In the genomic region with DNA sequence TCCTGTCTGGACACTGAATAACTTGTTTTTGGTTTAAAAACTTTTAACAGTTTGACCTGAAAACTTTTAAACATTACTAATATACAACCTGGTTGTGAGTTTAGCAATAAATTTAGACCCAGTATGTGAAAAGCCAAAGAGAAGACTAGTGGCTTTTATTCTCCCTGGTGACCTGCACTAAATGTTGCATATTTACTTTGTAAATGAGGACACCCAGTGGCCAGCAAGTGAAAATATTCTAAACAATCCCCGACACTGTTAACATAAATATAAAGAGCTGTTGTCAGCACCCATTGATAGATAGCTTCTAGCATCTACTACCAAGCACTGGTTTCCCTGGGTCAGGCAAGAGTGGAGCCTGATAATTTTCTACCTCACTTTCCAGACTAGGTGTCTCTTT, we compare ENCODE assay signal across 10 mouse cellular contexts.
A peak's percentile ranks its signal among the peaks of the same experiment; 100 is the strongest.
DNase-seq lines count a peak whose midpoint lies in the region; ATAC-seq and TF ChIP-seq lines count a peak whose summit lies in the region.
"Had no signal": no experiment of that assay in that cellular context is flagged by ENCODE, and none has a peak within 500 bp of the region (broad histone marks: within the 10 kb centered on the region; RNA-seq: fewer than 3 reads in every experiment).

No protein-coding gene starts in this region.

- H3K4me2 ChIP-seq in hindbrain, embryonic 11.5 days (replicated peaks; ENCODE audit: low read depth, low read length) = no peak overlapping the region
- H3K4me2 ChIP-seq in midbrain, postnatal 0 days (ENCODE audit: low read depth, low read length, poor library complexity, severe bottlenecking) = no peak overlapping the region
- no peak overlapping the region for H3K4me2 ChIP-seq in midbrain, embryonic 16.5 days (ENCODE audit: low read length)
- no peak overlapping the region for H3K4me2 ChIP-seq in embryonic facial prominence, embryonic 14.5 days (ENCODE audit: low read depth, low read length)
- H3K4me2 ChIP-seq: neural tube, embryonic 12.5 days had no signal

- peak; percentile 69 for TF ChIP-seq CTCF in midbrain, postnatal 0 days (IDR thresholded peaks at IDR 0.05)

- ATAC-seq in hindbrain, embryonic 11.5 days (ENCODE audit: low FRiP score) = no peak
- no peak for ATAC-seq in midbrain, postnatal 0 days (ENCODE audit: low FRiP score)
- ATAC-seq in midbrain, embryonic 16.5 days = no peak
- 0 out of 2 replicates have a peak, but pooled peaks have one; percentile 26 for ATAC-seq in embryonic facial prominence, embryonic 14.5 days (ENCODE audit: low read depth)

- peak; percentile 12 for DNase-seq in hindbrain, embryonic 11.5 days (ENCODE audit: low spot score)
- no peak for DNase-seq in hindbrain, embryonic 10.5 days (ENCODE audit: low spot score)
- peak; percentile 60 for DNase-seq in midbrain, postnatal 0 days (ENCODE audit: low spot score)
- peak; percentile 72 for DNase-seq in embryonic facial prominence, embryonic 14.5 days (ENCODE audit: low spot score)
- DNase-seq in splenic B cell, adult 2 months (ENCODE audit: low read depth, low spot score) = peak; percentile 34
- DNase-seq in urinary bladder, postnatal 36 days (ENCODE audit: low spot score in 2 of 2) = no peak
- no peak for DNase-seq in ovary, postnatal 10 days (ENCODE audit: low spot score)

- H3K27ac ChIP-seq in hindbrain, embryonic 11.5 days (ENCODE audit: low read depth, low read length) = no peak overlapping the region
- H3K27ac ChIP-seq in hindbrain, embryonic 10.5 days = no peak overlapping the region
- no peak overlapping the region for H3K27ac ChIP-seq in midbrain, postnatal 0 days (ENCODE audit: low read depth, low read length)
- no peak overlapping the region for H3K27ac ChIP-seq in midbrain, embryonic 16.5 days (ENCODE audit: low read length)
- H3K27ac ChIP-seq in embryonic facial prominence, embryonic 14.5 days (replicated peaks; ENCODE audit: low read depth, low read length) = no peak overlapping the region
- H3K27ac ChIP-seq: liver, embryonic 14.5 days; neural tube, embryonic 12.5 days had no signal

- WGBS in hindbrain, embryonic 11.5 days = 0% methylated on average over 1 of the region's 1 CpGs
- 15% methylated on average over 1 of the region's 1 CpGs for WGBS in hindbrain, embryonic 10.5 days
- 5% methylated on average over 1 of the region's 1 CpGs for WGBS in midbrain, postnatal 0 days
- 5% methylated on average over 1 of the region's 1 CpGs for WGBS in midbrain, embryonic 16.5 days
- 0% methylated on average over 1 of the region's 1 CpGs for WGBS in embryonic facial prominence, embryonic 14.5 days

- H3K4me3 ChIP-seq in hindbrain, embryonic 11.5 days (ENCODE audit: low read depth, low read length) = no peak overlapping the region
- H3K4me3 ChIP-seq in hindbrain, embryonic 10.5 days = no peak overlapping the region
- no peak overlapping the region for H3K4me3 ChIP-seq in midbrain, postnatal 0 days (ENCODE audit: low read depth, low read length)
- H3K4me3 ChIP-seq in midbrain, embryonic 16.5 days (ENCODE audit: low read depth, low read length) = no peak overlapping the region
- H3K4me3 ChIP-seq in embryonic facial prominence, embryonic 14.5 days (ENCODE audit: low read depth, low read length) = no peak overlapping the region
- H3K4me3 ChIP-seq: neural tube, embryonic 12.5 days had no signal

- H3K9ac ChIP-seq in hindbrain, embryonic 11.5 days (ENCODE audit: low read depth, low read length) = no peak overlapping the region
- H3K9ac ChIP-seq in midbrain, postnatal 0 days (replicated peaks; ENCODE audit: low read length, poor library complexity, severe bottlenecking) = no peak overlapping the region
- H3K9ac ChIP-seq in midbrain, embryonic 16.5 days (ENCODE audit: low read depth, low read length) = no peak overlapping the region
- H3K9ac ChIP-seq in embryonic facial prominence, embryonic 14.5 days (ENCODE audit: low read depth, low read length) = no peak overlapping the region
- H3K9ac ChIP-seq: liver, embryonic 14.5 days; neural tube, embryonic 12.5 days had no signal

- H3K36me3 ChIP-seq in hindbrain, embryonic 11.5 days (ENCODE audit: control insufficient read depth, insufficient read depth, low read length) = no peaks in the 10 kb centered on the region
- peaks cover 3% of the 10 kb centered on the region; the same call in 1 of the 2 replicates for H3K36me3 ChIP-seq in hindbrain, embryonic 10.5 days
- H3K36me3 ChIP-seq in midbrain, postnatal 0 days (ENCODE audit: insufficient read depth, low read length) = no peaks in the 10 kb centered on the region
- 0 out of 2 replicates have a peak, but pooled peaks cover 2% of the 10 kb centered on the region for H3K36me3 ChIP-seq in midbrain, embryonic 16.5 days (ENCODE audit: control insufficient read depth, insufficient read depth, low read length)
- no peaks in the 10 kb centered on the region for H3K36me3 ChIP-seq in embryonic facial prominence, embryonic 14.5 days (ENCODE audit: control insufficient read depth, insufficient read depth, low read length)
- H3K36me3 ChIP-seq in splenic B cell, adult 2 months (ENCODE audit: control insufficient read depth, insufficient read depth, low read length, poor library complexity, severe bottlenecking) = no peaks in the 10 kb centered on the region

- no peaks in the 10 kb centered on the region for H3K4me1 ChIP-seq in hindbrain, embryonic 11.5 days (replicated peaks; ENCODE audit: control insufficient read depth, insufficient read depth, low read length)
- peaks cover 6% of the 10 kb centered on the region for H3K4me1 ChIP-seq in hindbrain, embryonic 10.5 days (replicated peaks)
- no peaks in the 10 kb centered on the region for H3K4me1 ChIP-seq in midbrain, postnatal 0 days (ENCODE audit: insufficient read depth, low read length)
- H3K4me1 ChIP-seq in midbrain, embryonic 16.5 days (ENCODE audit: control insufficient read depth, insufficient read depth, low read length) = no peaks in the 10 kb centered on the region
- H3K4me1 ChIP-seq in embryonic facial prominence, embryonic 14.5 days (ENCODE audit: control insufficient read depth, insufficient read depth, low read length) = peaks cover 7% of the 10 kb centered on the region; the same call in 1 of the 2 replicates

- no peaks in the 10 kb centered on the region for H3K9me3 ChIP-seq in hindbrain, embryonic 11.5 days (ENCODE audit: control insufficient read depth, low read length)
- no peaks in the 10 kb centered on the region for H3K9me3 ChIP-seq in hindbrain, embryonic 10.5 days
- H3K9me3 ChIP-seq in midbrain, postnatal 0 days (ENCODE audit: low read length) = no peaks in the 10 kb centered on the region
- H3K9me3 ChIP-seq in midbrain, embryonic 16.5 days (replicated peaks; ENCODE audit: control insufficient read depth, low read length, poor library complexity, severe bottlenecking) = no peaks in the 10 kb centered on the region
- H3K9me3 ChIP-seq in embryonic facial prominence, embryonic 14.5 days (ENCODE audit: control insufficient read depth, low read length) = no peaks in the 10 kb centered on the region
- H3K9me3 ChIP-seq: neural tube, embryonic 12.5 days had no signal

- no peaks in the 10 kb centered on the region for H3K27me3 ChIP-seq in hindbrain, embryonic 11.5 days (ENCODE audit: control insufficient read depth, insufficient read depth, low read length)
- no peaks in the 10 kb centered on the region for H3K27me3 ChIP-seq in hindbrain, embryonic 10.5 days (ENCODE audit: insufficient read depth, poor library complexity, severe bottlenecking)
- H3K27me3 ChIP-seq in midbrain, postnatal 0 days (ENCODE audit: insufficient read depth, low read length) = no peaks in the 10 kb centered on the region
- no peaks in the 10 kb centered on the region for H3K27me3 ChIP-seq in midbrain, embryonic 16.5 days (ENCODE audit: control insufficient read depth, insufficient read depth, low read depth, low read length)
- H3K27me3 ChIP-seq in embryonic facial prominence, embryonic 14.5 days (replicated peaks; ENCODE audit: control insufficient read depth, insufficient read depth, low read length) = no peaks in the 10 kb centered on the region
- no peaks in the 10 kb centered on the region for H3K27me3 ChIP-seq in splenic B cell, adult 2 months (ENCODE audit: control insufficient read depth, insufficient read depth, low read length, poor library complexity, severe bottlenecking)
- H3K27me3 ChIP-seq: neural tube, embryonic 12.5 days had no signal

Comparison
In these comparisons a context has a peak if more than half of its experiments do, and no peak if none do; other contexts are left out.
1. DNase-seq: peak in hindbrain, embryonic 11.5 days (single experiment), midbrain, postnatal 0 days (single experiment), embryonic facial prominence, embryonic 14.5 days (single experiment) and splenic B cell, adult 2 months (single experiment); none in hindbrain, embryonic 10.5 days (single experiment), urinary bladder, postnatal 36 days (0 of 2) and ovary, postnatal 10 days (single experiment).